Mouse (Mus musculus): ENCODE data around the gene Foxd3. TPM values are rescaled to one million over a fixed set of nuclear protein-coding genes. Genes with fewer than 3 reads are reported as not detected.
A peak's percentile ranks its signal among the peaks of the same experiment; 100 is the strongest.

Foxd3 gene
- polyA plus RNA-seq, 1 experiment, result not detected

- Histone ChIP-seq H3K27ac (ENCODE audit: insufficient read depth, low read length) (no peak overlapping the region), H3K4me3 (ENCODE audit: insufficient read depth, low read length) (no peak overlapping the region), H3K4me1 (ENCODE audit: control insufficient read depth, insufficient read depth, low read length) (no peaks in the 10 kb centered on the region)
- TF ChIP-seq CTCF (IDR thresholded peaks at IDR 0.05; ENCODE audit: extremely low read depth, insufficient read depth, low read length) (no peak), POLR2A (IDR thresholded peaks at IDR 0.05; ENCODE audit: extremely low read depth, insufficient read depth, low read length) (no peak)
Observed at GRCm38 (mm10) chr4:99645560-99645959, 10.5 kb upstream of the Foxd3 start.

DNA sequence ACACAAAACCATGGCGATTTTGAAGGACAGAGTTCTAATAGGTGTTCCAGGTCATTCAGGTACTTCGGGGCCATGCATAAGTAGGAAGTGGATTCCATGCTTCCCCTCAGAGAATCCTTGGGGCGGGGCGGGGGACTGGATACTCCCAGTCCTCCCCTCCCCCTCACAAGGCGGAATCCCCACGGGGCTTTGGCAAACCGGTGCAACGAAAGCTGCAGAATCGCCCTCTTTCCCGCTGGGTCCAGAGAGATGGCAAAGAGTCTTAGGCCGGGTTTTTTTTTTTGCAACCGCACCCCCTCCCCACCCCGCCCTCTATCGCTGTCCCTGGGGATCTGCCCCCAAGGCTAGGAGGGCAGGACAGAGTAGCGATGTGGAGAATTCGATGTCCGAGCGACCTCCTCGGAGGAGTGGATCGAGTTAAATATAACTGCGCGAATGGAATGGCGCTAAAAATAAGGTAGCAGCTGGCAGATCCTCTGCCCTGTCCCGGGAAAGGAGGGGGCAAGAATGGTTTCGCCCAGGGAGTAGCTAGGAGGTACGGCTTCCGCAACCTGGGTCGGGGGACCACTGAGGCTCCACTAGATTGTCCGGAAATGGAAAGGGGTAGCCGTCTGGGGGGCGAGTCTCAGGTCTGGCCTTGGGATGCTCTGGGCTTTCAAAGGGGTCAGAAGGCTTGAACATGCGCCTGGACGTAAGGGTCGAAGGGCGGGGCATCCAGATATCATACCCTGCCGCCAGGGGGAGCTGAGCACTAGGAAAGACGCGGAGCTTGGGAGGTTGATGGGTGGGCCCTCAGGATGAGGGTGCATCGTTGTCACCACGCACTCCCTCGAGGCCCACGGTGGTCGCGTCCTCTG, 5.8 kb upstream of the Foxd3 start:
- H3K4me3 ChIP-seq (ENCODE audit: insufficient read depth, low read length), result no peak overlapping the region
- H3K27ac ChIP-seq (ENCODE audit: insufficient read depth, low read length), result no peak overlapping the region
- TF ChIP-seq POLR2A (IDR thresholded peaks at IDR 0.05; ENCODE audit: extremely low read depth, insufficient read depth, low read length), result no peak
- 0 out of 2 replicates have a peak, but pooled peaks have one; percentile 1 for TF ChIP-seq CTCF (IDR thresholded peaks at IDR 0.05; ENCODE audit: extremely low read depth, insufficient read depth, low read length)
- H3K4me1 ChIP-seq (ENCODE audit: control insufficient read depth, insufficient read depth, low read length), result no peaks in the 10 kb centered on the region

DNA sequence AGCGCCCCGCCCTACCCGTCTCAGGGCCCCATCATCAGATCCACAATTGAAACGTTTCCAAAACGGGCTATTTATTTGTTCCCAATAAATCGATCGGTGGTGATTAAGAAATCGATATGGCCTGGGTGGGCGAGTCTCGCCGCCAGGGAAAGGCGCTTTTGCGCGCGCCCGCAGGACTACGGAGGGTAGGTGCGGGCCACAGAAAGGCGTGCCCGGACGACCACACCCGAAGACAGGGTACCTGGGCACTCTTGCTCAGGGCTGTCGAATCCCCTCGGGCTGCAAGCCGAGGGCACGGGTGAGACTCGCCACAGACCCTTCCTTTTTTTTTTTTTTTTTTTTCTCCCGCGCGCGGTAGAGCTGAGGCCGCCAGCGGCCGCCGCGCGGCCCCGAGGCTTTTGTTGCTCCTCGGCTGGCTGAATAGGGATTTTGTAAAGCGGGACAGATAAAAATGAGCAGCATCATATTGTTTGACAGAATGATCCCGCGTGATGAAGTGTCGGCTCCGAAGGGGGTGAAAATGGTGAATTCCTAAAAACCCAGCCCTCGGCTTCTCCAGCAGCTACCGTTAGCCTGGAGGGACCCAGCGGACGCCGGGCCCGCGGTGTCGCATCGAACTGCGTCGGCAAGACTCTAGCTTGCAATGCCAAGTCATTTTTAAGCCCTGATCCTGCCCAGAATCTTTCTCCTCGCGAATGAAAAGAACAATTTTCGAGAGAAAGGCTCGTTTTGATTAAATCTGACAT, 5.0 kb upstream of the Foxd3 start:
- no peak for TF ChIP-seq CTCF (IDR thresholded peaks at IDR 0.05; ENCODE audit: extremely low read depth, insufficient read depth, low read length)
- no peak for TF ChIP-seq POLR2A (IDR thresholded peaks at IDR 0.05; ENCODE audit: extremely low read depth, insufficient read depth, low read length)
- Histone ChIP-seq H3K4me1 (ENCODE audit: control insufficient read depth, insufficient read depth, low read length) (no peaks in the 10 kb centered on the region), H3K4me3 (ENCODE audit: insufficient read depth, low read length) (no peak overlapping the region), H3K27ac (ENCODE audit: insufficient read depth, low read length) (no peak overlapping the region)

- Histone ChIP-seq H3K4me1 (ENCODE audit: control insufficient read depth, insufficient read depth, low read length) (no peaks in the 10 kb centered on the region), H3K4me3 (ENCODE audit: insufficient read depth, low read length) (no peak overlapping the region), H3K27ac (ENCODE audit: insufficient read depth, low read length) (no peak overlapping the region)
- no peak for TF ChIP-seq CTCF (IDR thresholded peaks at IDR 0.05; ENCODE audit: extremely low read depth, insufficient read depth, low read length)
- no peak for TF ChIP-seq POLR2A (IDR thresholded peaks at IDR 0.05; ENCODE audit: extremely low read depth, insufficient read depth, low read length)
Observed at GRCm38 (mm10) chr4:99651823-99652450, 4.2 kb upstream of the Foxd3 start.

- Histone ChIP-seq H3K4me3 (ENCODE audit: insufficient read depth, low read length) (no peak overlapping the region), H3K4me1 (ENCODE audit: control insufficient read depth, insufficient read depth, low read length) (no peaks in the 10 kb centered on the region), H3K27ac (ENCODE audit: insufficient read depth, low read length) (no peak overlapping the region)
- TF ChIP-seq POLR2A (IDR thresholded peaks at IDR 0.05; ENCODE audit: extremely low read depth, insufficient read depth, low read length), result no peak
Observed at GRCm38 (mm10) chr4:99652576-99653210, 3.4 kb upstream of the Foxd3 start.

GRCm38 (mm10) chr4:99653216-99653607, 2.9 kb upstream of the Foxd3 start:
- TF ChIP-seq POLR2A (IDR thresholded peaks at IDR 0.05; ENCODE audit: extremely low read depth, insufficient read depth, low read length), result no peak
- TF ChIP-seq CTCF (IDR thresholded peaks at IDR 0.05; ENCODE audit: extremely low read depth, insufficient read depth, low read length), result no peak
- Histone ChIP-seq H3K4me3 (ENCODE audit: insufficient read depth, low read length) (no peak overlapping the region), H3K4me1 (ENCODE audit: control insufficient read depth, insufficient read depth, low read length) (no peaks in the 10 kb centered on the region), H3K27ac (ENCODE audit: insufficient read depth, low read length) (no peak overlapping the region)

GRCm38 (mm10) chr4:99653608-99654221, 2.4 kb upstream of the Foxd3 start:
- TF ChIP-seq CTCF (IDR thresholded peaks at IDR 0.05; ENCODE audit: extremely low read depth, insufficient read depth, low read length) (no peak), POLR2A (IDR thresholded peaks at IDR 0.05; ENCODE audit: extremely low read depth, insufficient read depth, low read length) (no peak)
- Histone ChIP-seq H3K27ac (ENCODE audit: insufficient read depth, low read length) (no peak overlapping the region), H3K4me1 (ENCODE audit: control insufficient read depth, insufficient read depth, low read length) (no peaks in the 10 kb centered on the region), H3K4me3 (ENCODE audit: insufficient read depth, low read length) (no peak overlapping the region)

DNA sequence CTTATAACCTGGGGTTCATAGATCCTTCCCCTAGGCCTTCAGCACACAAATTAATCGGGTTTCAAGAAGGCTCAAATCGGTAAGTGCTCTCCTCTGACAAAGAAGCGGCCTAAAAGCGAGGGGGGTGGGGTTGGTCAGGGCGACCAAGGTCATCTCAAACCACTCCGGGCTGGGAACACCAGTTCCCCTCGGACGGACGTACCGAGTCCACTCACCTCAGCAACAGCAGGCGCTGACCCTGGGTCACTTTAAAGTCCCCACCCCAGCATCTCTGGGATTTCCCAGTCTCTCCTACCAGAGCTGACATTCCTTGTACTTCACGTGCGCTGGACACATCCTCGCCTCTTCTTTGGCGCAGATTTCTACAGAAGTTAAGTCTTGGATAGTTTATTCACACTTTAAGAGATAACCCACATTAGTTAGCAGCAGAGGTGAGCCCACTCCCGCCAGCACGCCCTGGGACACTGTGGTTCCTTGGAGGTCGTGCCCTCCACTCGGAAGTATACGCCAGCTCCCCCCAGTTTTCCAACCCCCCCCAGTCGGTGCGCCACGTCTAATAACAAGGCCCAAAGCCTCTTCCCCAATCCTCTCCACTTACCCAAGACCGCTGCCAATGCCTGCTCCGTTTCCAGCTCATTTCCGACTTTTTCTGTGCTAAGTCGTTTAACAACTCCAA, 1.3 kb upstream of the Foxd3 start:
- TF ChIP-seq POLR2A (IDR thresholded peaks at IDR 0.05; ENCODE audit: extremely low read depth, insufficient read depth, low read length) (no peak), CTCF (IDR thresholded peaks at IDR 0.05; ENCODE audit: extremely low read depth, insufficient read depth, low read length) (no peak)

More for the DNA sequence above, 1.3 kb upstream of the Foxd3 start:
- Histone ChIP-seq H3K4me1 (ENCODE audit: control insufficient read depth, insufficient read depth, low read length) (no peaks in the 10 kb centered on the region), H3K27ac (ENCODE audit: insufficient read depth, low read length) (no peak overlapping the region), H3K4me3 (ENCODE audit: insufficient read depth, low read length) (no peak overlapping the region)
